In the genomic region with DNA sequence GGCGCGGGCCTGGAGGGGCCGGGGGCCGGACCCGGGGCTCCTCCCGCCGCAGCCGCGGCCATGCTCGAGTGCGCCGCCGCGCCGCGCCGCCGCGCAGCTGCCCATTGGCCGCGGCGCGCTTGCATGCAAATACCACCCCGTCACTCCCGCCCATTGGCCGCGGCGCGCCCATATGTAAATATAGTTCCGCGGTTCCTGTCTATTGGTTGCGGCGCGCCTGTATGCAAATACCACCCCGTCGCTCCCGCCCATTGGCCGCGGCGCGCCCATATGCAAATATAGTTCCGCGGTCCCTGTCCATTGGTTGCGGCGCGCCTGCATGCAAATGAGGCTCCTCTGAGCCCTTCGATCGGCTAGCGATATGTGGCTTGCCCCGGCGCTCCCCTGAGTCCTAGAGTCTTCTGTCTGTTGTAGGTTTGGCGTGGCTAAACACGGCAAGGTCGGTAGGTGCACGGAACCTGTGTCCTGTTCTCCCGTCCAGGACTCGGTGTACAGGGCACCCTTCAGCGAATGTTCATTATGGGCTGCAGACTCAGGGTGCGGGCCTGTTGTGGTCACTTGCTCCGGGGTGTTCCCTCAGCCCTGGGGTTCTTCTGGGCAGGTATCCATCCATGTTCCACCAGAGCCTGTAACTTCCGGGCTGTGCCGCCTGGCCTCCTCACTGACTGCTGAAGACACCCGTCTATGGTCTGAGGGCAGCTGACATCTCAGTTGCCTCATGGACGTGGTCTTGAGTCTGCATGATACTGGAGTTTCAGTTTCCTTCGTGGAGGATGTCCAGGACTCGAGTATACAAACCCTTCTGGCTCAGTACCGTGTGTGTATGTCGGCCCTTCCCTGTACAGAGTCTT, we compare ENCODE assay signal across 8 mouse cellular contexts. TPM values are rescaled to one million over a fixed set of nuclear protein-coding genes. Genes with fewer than 3 reads are reported as not detected.
DNase-seq lines count a peak whose midpoint lies in the region; ATAC-seq and TF ChIP-seq lines count a peak whose summit lies in the region.

Cables2 (minus strand) TSS at position 103 of the 851 bp plus-strand sequence.

- TF ChIP-seq CTCF in lung, adult 2 months (IDR thresholded peaks at IDR 0.05; ENCODE audit: insufficient read depth, low read length) = no peak

- no peak within 1 kb of the TSS for H3K27ac ChIP-seq in ES-E14 (ENCODE audit: insufficient read depth, low read depth, low read length, poor library complexity, severe bottlenecking)
- H3K27ac ChIP-seq in forebrain, embryonic 15.5 days (replicated peaks) = peak within 1 kb of the TSS; percentile 72

- peak within 1 kb of the TSS; percentile 81 for H3K9ac ChIP-seq in ES-E14 (ENCODE audit: insufficient read depth, low read depth, low read length, poor library complexity, severe bottlenecking)
- peak within 1 kb of the TSS; percentile 93 for H3K9ac ChIP-seq in forebrain, embryonic 15.5 days (replicated peaks)

- intact Hi-C loops in heart, postnatal 25 days (cut with DNase I) = loop anchor here (10.0 kb wide), 1 partner anchor 311 kb away; the partner anchor contains the start of genes Mrgbp and Ogfr

- WGBS in forebrain, embryonic 15.5 days = 8% methylated on average over 66 of the region's 68 CpGs
- 7% methylated on average over 68 of the region's 68 CpGs for WGBS in lung, adult 2 months

- H3K27me3 ChIP-seq in forebrain, embryonic 15.5 days = no peaks in the 10 kb centered on the region

- peak; percentile 96 for ATAC-seq in forebrain, embryonic 15.5 days (replicated peaks)
- ATAC-seq in neutrophil, adult 5-6 weeks (ENCODE audit: extremely low read depth, insufficient number of reproducible peaks, low FRiP score, poor library complexity, severe bottlenecking) = peak; percentile 80

- no peaks in the 10 kb centered on the region for H3K9me3 ChIP-seq in ES-E14 (ENCODE audit: control insufficient read depth, insufficient read depth, low read depth, low read length)
- H3K9me3 ChIP-seq in forebrain, embryonic 15.5 days = no peaks in the 10 kb centered on the region

- peak within 1 kb of the TSS; percentile 95 for H3K4me2 ChIP-seq in forebrain, embryonic 15.5 days (replicated peaks)

- TF ChIP-seq POLR2A in lung, adult 2 months (IDR thresholded peaks at IDR 0.05; ENCODE audit: borderline replicate concordance, extremely low read depth, low read depth, low read length) = peak; percentile 17; the same call in 1 of the 2 replicates

- peaks cover 7% of the 10 kb centered on the region; the same call in 1 of the 2 replicates for H3K36me3 ChIP-seq in ES-E14 (ENCODE audit: control insufficient read depth, insufficient read depth, low read length, poor library complexity, severe bottlenecking)
- no peaks in the 10 kb centered on the region for H3K36me3 ChIP-seq in forebrain, embryonic 15.5 days

- in situ Hi-C loops in ES-E14 (cut with MboI; ENCODE audit: low sequenced_read_pairs in 2 of 2, unreplicated experiment in 2 of 2) = loop anchor here (5.0 to 10.0 kb wide), 2 partner anchors 71 to 74 kb away; no protein-coding TSS in a partner anchor

- H3K4me1 ChIP-seq in ES-E14 (ENCODE audit: control insufficient read depth in 2 of 2, insufficient read depth in 2 of 2, low read length in 2 of 2, poor library complexity in 1 of 2) = peaks cover 0 to 29% of the 10 kb centered on the region in 2 experiments; a peak in 3 of 4 replicates
- H3K4me1 ChIP-seq in forebrain, embryonic 15.5 days = peaks cover 27% of the 10 kb centered on the region
- peaks cover 37% of the 10 kb centered on the region for H3K4me1 ChIP-seq in lung, adult 2 months (ENCODE audit: control insufficient read depth, insufficient read depth, low read length)

- peak; percentile 93 for DNase-seq in ES-E14 (ENCODE audit: low read depth, low spot score)
- peak; percentile 94 for DNase-seq in cerebellum, adult 11-12 months
- DNase-seq in heart, postnatal 25 days (ENCODE audit: low spot score) = peak; percentile 91
- peak; percentile 86 to 94 for DNase-seq in layer of hippocampus, adult 18-20 months (ENCODE audit: low spot score in 2 of 2)
- peak; percentile 84 for DNase-seq in lung, adult 2 months
- DNase-seq in thymus, adult 18-20 months = peak; percentile 87 to 91

- H3K4me3 ChIP-seq in ES-E14 (ENCODE audit: insufficient read depth in 1 of 2, low read depth in 1 of 2, low read length in 2 of 2, poor library complexity in 1 of 2, severe bottlenecking in 1 of 2) = peak within 1 kb of the TSS; percentile 78
- H3K4me3 ChIP-seq in forebrain, embryonic 15.5 days = peak within 1 kb of the TSS; percentile 95
- peak within 1 kb of the TSS; percentile 71 for H3K4me3 ChIP-seq in lung, adult 2 months (replicated peaks; ENCODE audit: extremely low read depth, low read depth, low read length)

TF ChIP-seq in ES-E14, 5 proteins besides CTCF, POLR2A, EP300 and RAD21:
- TF ChIP-seq HCFC1 (IDR thresholded peaks at IDR 0.05; ENCODE audit: borderline replicate concordance, insufficient read depth, low read length) = no peak
- TF ChIP-seq CHD2 (IDR thresholded peaks at IDR 0.05; ENCODE audit: low read depth, low read length) = peak; percentile 57; the same call in 1 of the 2 replicates

RNA-seq across cellular contexts. Expression of gene Cables2, which starts in this region (rescaled TPM):
- 13.4 and 15.5 TPM in 2 replicates for total RNA-seq in ES-E14 (2012; rRNA removed)
- 18.4 and 21.6 TPM in 2 replicates for polyA plus RNA-seq in forebrain, embryonic 15.5 days (2015; fragmentation: Nextera tagmentation; extraction: Ambion mirVana)
- 10 to 100 TPM; 13.0 to 13.8 TPM for total RNA-seq in heart, postnatal 25 days (2021)
- 10 to 100 TPM; 31.6 to 35.5 TPM for total RNA-seq in layer of hippocampus, adult 18-20 months (2021)
- 22.7 and 28.2 TPM in 2 replicates for polyA plus RNA-seq in lung, adult 2 months (2012; rRNA removed)
- total RNA-seq in neutrophil, adult 5-6 weeks (2017) = 53.5 and 55.6 TPM in 2 replicates
